Mouse (Mus musculus): Measurements from ENCODE around the gene Themis3. TPM values are rescaled to one million over a fixed set of nuclear protein-coding genes. Genes with fewer than 3 reads are reported as not detected.

Themis3 gene
- total RNA-seq, 4 experiments from 2014 or later, result 0.12 to 4.5 (median 1.0) TPM

Other genes starting within 250 kb of the Themis3 start
- 10 to 100 TPM in 1 of 4 experiments, 1 to 10 TPM in 3; 4.8 to 10.0 (median 5.6) TPM for gene Mtcl1, start 144.9 kb downstream of the Themis3 start, total RNA-seq (2022)
- gene Rab12, start 74.9 kb downstream of the Themis3 start, total RNA-seq (2022), result 100 to 1,000 TPM; 189 to 250 (median 241) TPM

All from gastrocnemius, adult 8-10 months (tissue).